Mouse (Mus musculus) lung, postnatal 0 days (tissue): ENCODE results near the gene Ccdc194.

Experiments used
- CTCF ChIP-seq: IDR thresholded peaks from 2 replicates; pipeline ENCODE4 v1.5.1; 2016; ENCODE audit warnings: antibody characterized with exemption, mild to moderate bottlenecking
- EP300 ChIP-seq: IDR thresholded peaks from 2 replicates; pipeline ENCODE4 v1.6.1; 2016; ENCODE audit warnings: antibody characterized with exemption, mild to moderate bottlenecking, control low read depth

DNA sequence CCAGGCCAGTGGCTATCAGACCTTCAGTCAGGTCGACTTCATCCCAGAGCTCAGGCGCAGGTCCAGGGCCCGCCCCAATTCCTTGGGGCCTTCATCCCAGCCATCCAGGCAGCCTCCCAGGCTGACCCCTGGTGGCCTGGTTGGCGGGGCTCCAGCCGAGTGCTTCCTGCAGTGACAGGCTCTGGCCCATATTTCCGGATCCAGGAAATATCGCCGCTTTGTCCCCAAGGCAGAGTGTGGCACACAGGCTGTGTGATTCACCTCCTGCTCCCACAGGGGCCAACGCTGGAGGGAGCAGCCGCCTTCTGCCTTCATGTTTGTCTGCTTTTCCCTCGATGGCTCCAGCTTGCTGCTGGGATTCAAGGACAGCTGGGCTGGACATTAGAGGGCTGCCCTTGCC lies 29.0 kb downstream of the Ccdc194 start:
- TF ChIP-seq CTCF (peak; percentile 70), EP300 (peak; percentile 83)
